Mouse (Mus musculus): ENCODE measurements around the gene Nradd.

DNA sequence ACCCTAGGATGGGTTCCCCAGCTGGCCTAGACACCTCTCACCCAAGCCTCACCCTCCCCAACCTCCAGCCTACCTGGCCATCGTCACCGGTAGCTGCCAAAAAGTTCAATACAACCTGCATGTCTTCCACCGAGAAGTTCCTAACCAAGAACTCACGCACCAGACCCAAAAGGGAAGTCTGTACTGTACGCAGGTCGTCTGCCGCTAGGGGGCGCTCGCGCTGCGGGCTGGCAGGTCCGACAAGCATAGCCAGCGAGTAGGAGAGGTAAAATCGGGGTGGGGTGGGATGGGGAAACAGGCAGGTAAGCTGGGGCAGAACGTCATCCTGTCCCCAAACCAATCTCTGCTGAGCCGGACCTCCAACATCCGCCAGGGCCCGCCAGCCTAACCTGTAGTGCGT lies 11.0 kb upstream of the Nradd start:
- TF ChIP-seq CTCF (IDR thresholded peaks at IDR 0.05; ENCODE audit: extremely low read depth, insufficient read length, insufficient replicate concordance, low read depth, low read length) (peak; percentile 93), POLR2A (IDR thresholded peaks at IDR 0.05; ENCODE audit: low read depth, low read length) (no peak)

Data from small intestine, adult 2 months (tissue).